Mouse (Mus musculus) left cerebral cortex, postnatal 4 days (tissue): ENCODE data around the gene Nrp1. TPM values are rescaled to one million over a fixed set of nuclear protein-coding genes. Genes with fewer than 3 reads are reported as not detected.

Experiments used
- DNase-seq: peaks from one replicate; pipeline ENCODE4 v3.0.0-alpha.2; 2022
- intact Hi-C: fragments of 180-260 bp; cut with DNase I; formaldehyde crosslinking; loops from one replicate; pipeline ENCODE4 v1.15.1; 2025
- total RNA-seq, 2 experiments: library from RNA; stranded (reverse); gene quantifications; 2 replicates each; pipeline ENCODE4 v1.2.3; 2021

Gene Nrp1
- total RNA-seq, 2 experiments from 2014 or later, result 53.6 to 63.6 TPM

- intact Hi-C loops, result no loop called here
- no peak for DNase-seq
Measured at GRCm38 (mm10) chr8:128416896-128417295, 58.5 kb downstream of the Nrp1 start.

GRCm38 (mm10) chr8:128417956-128418796 lies 59.8 kb downstream of the Nrp1 start:
- no peak for DNase-seq
- intact Hi-C loops, result no loop called here

- DNase-seq, result no peak
- intact Hi-C loops, result no loop called here
Measured at GRCm38 (mm10) chr8:128419984-128420383, 61.6 kb downstream of the Nrp1 start.

- DNase-seq, result no peak
- intact Hi-C loops, result no loop called here
Measured at GRCm38 (mm10) chr8:128420402-128420801, 62.0 kb downstream of the Nrp1 start.

GRCm38 (mm10) chr8:128423813-128424212 lies 65.4 kb downstream of the Nrp1 start:
- no peak for DNase-seq
- intact Hi-C loops, result no loop called here

- no peak for DNase-seq
- intact Hi-C loops, result no loop called here
Measured at GRCm38 (mm10) chr8:128424626-128425333, 66.4 kb downstream of the Nrp1 start.

- DNase-seq, result no peak
- intact Hi-C loops, result no loop called here
Measured at GRCm38 (mm10) chr8:128427071-128427470, 68.7 kb downstream of the Nrp1 start.

GRCm38 (mm10) chr8:128428971-128429370 lies 70.6 kb downstream of the Nrp1 start:
- DNase-seq, result no peak
- intact Hi-C loops, result no loop called here

GRCm38 (mm10) chr8:128431082-128431481 lies 72.7 kb downstream of the Nrp1 start:
- intact Hi-C loops, result no loop called here
- DNase-seq, result no peak

- intact Hi-C loops, result no loop called here
- no peak for DNase-seq
Measured at GRCm38 (mm10) chr8:128435749-128436148, 77.3 kb downstream of the Nrp1 start.

- intact Hi-C loops, result no loop called here
Measured at GRCm38 (mm10) chr8:128437156-128437825, 78.9 kb downstream of the Nrp1 start.

GRCm38 (mm10) chr8:128441407-128441806 lies 83.0 kb downstream of the Nrp1 start:
- intact Hi-C loops, result no loop called here
- DNase-seq, result no peak

More at GRCm38 (mm10) chr8:128437156-128437825, 78.9 kb downstream of the Nrp1 start:
- DNase-seq, result no peak

- intact Hi-C loops, result no loop called here
- no peak for DNase-seq
Measured at GRCm38 (mm10) chr8:128445596-128445995, 87.2 kb downstream of the Nrp1 start.

- DNase-seq, result no peak
- intact Hi-C loops, result no loop called here
Measured at GRCm38 (mm10) chr8:128446636-128447035, 88.2 kb downstream of the Nrp1 start.

GRCm38 (mm10) chr8:128447320-128447719 lies 88.9 kb downstream of the Nrp1 start:
- DNase-seq, result no peak
- intact Hi-C loops, result no loop called here

GRCm38 (mm10) chr8:128450390-128451032 lies 92.1 kb downstream of the Nrp1 start:
- intact Hi-C loops, result no loop called here
- DNase-seq, result no peak

GRCm38 (mm10) chr8:128451121-128451520 lies 92.7 kb downstream of the Nrp1 start:
- intact Hi-C loops, result no loop called here
- DNase-seq, result no peak

GRCm38 (mm10) chr8:128453471-128453870 lies 95.1 kb downstream of the Nrp1 start:
- DNase-seq, result no peak
- intact Hi-C loops, result no loop called here

- intact Hi-C loops, result no loop called here
- no peak for DNase-seq
Measured at GRCm38 (mm10) chr8:128454026-128454425, 95.6 kb downstream of the Nrp1 start.

- intact Hi-C loops, result no loop called here
- no peak for DNase-seq
Measured at GRCm38 (mm10) chr8:128457277-128457676, 98.9 kb downstream of the Nrp1 start.

GRCm38 (mm10) chr8:128459704-128460103 lies 101.3 kb downstream of the Nrp1 start:
- intact Hi-C loops, result no loop called here
- no peak for DNase-seq
